ENCODE assay signal across 8 mouse cellular contexts in genomic region chr11:100526052-100526816, GRCm38 (mm10). TPM values are rescaled to one million over a fixed set of nuclear protein-coding genes. Genes with fewer than 3 reads are reported as not detected.
DNase-seq lines count a peak whose midpoint lies in the region; ATAC-seq lines count a peak whose summit lies in the region.

No protein-coding gene starts in this region.

- no peaks in the 10 kb centered on the region for H3K27me3 ChIP-seq in lung, embryonic 15.5 days
- H3K27me3 ChIP-seq in forebrain, embryonic 12.5 days = no peaks in the 10 kb centered on the region
- no peaks in the 10 kb centered on the region for H3K27me3 ChIP-seq in liver, embryonic 12.5 days (replicated peaks)
- H3K27me3 ChIP-seq in stomach, embryonic 14.5 days (ENCODE audit: control insufficient read depth, insufficient read depth, low read length) = no peaks in the 10 kb centered on the region

- peak overlapping the region; percentile 81 for H3K9ac ChIP-seq in lung, embryonic 15.5 days
- peak overlapping the region; percentile 93 for H3K9ac ChIP-seq in forebrain, embryonic 12.5 days
- H3K9ac ChIP-seq in liver, embryonic 12.5 days = peak overlapping the region; percentile 83
- peak overlapping the region; percentile 84 for H3K9ac ChIP-seq in stomach, embryonic 14.5 days (replicated peaks; ENCODE audit: low read depth, low read length)

- WGBS in lung, embryonic 15.5 days = 11% methylated on average over 15 of the region's 15 CpGs
- WGBS in forebrain, embryonic 12.5 days = 4% methylated on average over 15 of the region's 15 CpGs
- 43% methylated on average over 15 of the region's 15 CpGs for WGBS in liver, embryonic 12.5 days (ENCODE audit: insufficient replicate concordance)
- WGBS in stomach, embryonic 14.5 days = 8% methylated on average over 15 of the region's 15 CpGs

- peaks cover 21% of the 10 kb centered on the region for H3K36me3 ChIP-seq in lung, embryonic 15.5 days
- peaks cover 34% of the 10 kb centered on the region for H3K36me3 ChIP-seq in forebrain, embryonic 12.5 days (replicated peaks)
- H3K36me3 ChIP-seq in liver, embryonic 12.5 days = peaks cover 44% of the 10 kb centered on the region
- H3K36me3 ChIP-seq in stomach, embryonic 14.5 days (ENCODE audit: control insufficient read depth, insufficient read depth, low read length) = peaks cover 24% of the 10 kb centered on the region

- H3K4me1 ChIP-seq in lung, embryonic 15.5 days = peaks cover 38% of the 10 kb centered on the region
- peaks cover 36% of the 10 kb centered on the region for H3K4me1 ChIP-seq in forebrain, embryonic 12.5 days
- peaks cover 43% of the 10 kb centered on the region for H3K4me1 ChIP-seq in liver, embryonic 12.5 days
- H3K4me1 ChIP-seq in stomach, embryonic 14.5 days (ENCODE audit: control insufficient read depth, insufficient read depth, low read length) = peaks cover 29% of the 10 kb centered on the region; the same call in 1 of the 2 replicates

- intact Hi-C loops in left cerebral cortex, postnatal 14 days (cut with DNase I) = no loop called here

- ATAC-seq in lung, embryonic 15.5 days (ENCODE audit: borderline replicate concordance, extremely low read depth, low FRiP score, low TSS enrichment) = no peak
- ATAC-seq in forebrain, embryonic 12.5 days (ENCODE audit: low FRiP score) = no peak
- ATAC-seq in liver, embryonic 12.5 days = no peak
- no peak for ATAC-seq in stomach, embryonic 14.5 days (ENCODE audit: insufficient number of reproducible peaks, insufficient read depth, low FRiP score, low read depth)

- H3K27ac ChIP-seq in lung, embryonic 15.5 days = 0 out of 2 replicates have a peak overlapping the region, but pooled peaks have one; percentile 84
- H3K27ac ChIP-seq in forebrain, embryonic 12.5 days = peak overlapping the region; percentile 44; the same call in 1 of the 2 replicates
- no peak overlapping the region for H3K27ac ChIP-seq in liver, embryonic 12.5 days
- 0 out of 2 replicates have a peak overlapping the region, but pooled peaks have one; percentile 18 for H3K27ac ChIP-seq in stomach, embryonic 14.5 days (ENCODE audit: low read length)

- no peak for DNase-seq in lung, postnatal 4 days
- no peak for DNase-seq in thymus, postnatal 25 days
- no peak for DNase-seq in left cerebral cortex, postnatal 14 days (ENCODE audit: low spot score in 2 of 2)
- no peak for DNase-seq in frontal cortex, adult 2 months (ENCODE audit: extremely low spot score in 1 of 2, low spot score in 1 of 2)

- H3K4me2 ChIP-seq in lung, embryonic 15.5 days = peak overlapping the region; percentile 84
- peak overlapping the region; percentile 89 for H3K4me2 ChIP-seq in forebrain, embryonic 12.5 days
- peak overlapping the region; percentile 86 for H3K4me2 ChIP-seq in liver, embryonic 12.5 days
- H3K4me2 ChIP-seq in stomach, embryonic 14.5 days (replicated peaks; ENCODE audit: low read depth, low read length) = peak overlapping the region; percentile 84

- peak overlapping the region; percentile 75 for H3K4me3 ChIP-seq in lung, embryonic 15.5 days
- H3K4me3 ChIP-seq in forebrain, embryonic 12.5 days (replicated peaks) = peak overlapping the region; percentile 83
- H3K4me3 ChIP-seq in liver, embryonic 12.5 days = peak overlapping the region; percentile 84
- H3K4me3 ChIP-seq in stomach, embryonic 14.5 days (ENCODE audit: low read depth, low read length) = peak overlapping the region; percentile 62

- no peaks in the 10 kb centered on the region for H3K9me3 ChIP-seq in lung, embryonic 15.5 days
- no peaks in the 10 kb centered on the region for H3K9me3 ChIP-seq in forebrain, embryonic 12.5 days
- no peaks in the 10 kb centered on the region for H3K9me3 ChIP-seq in liver, embryonic 12.5 days (replicated peaks)
- H3K9me3 ChIP-seq in stomach, embryonic 14.5 days (ENCODE audit: control insufficient read depth, low read depth, low read length) = no peaks in the 10 kb centered on the region

RNA-seq across cellular contexts. Expression of gene Acly, which starts 1.6 kb away (rescaled TPM):
- 151 and 153 TPM in 2 replicates for polyA plus RNA-seq in lung, embryonic 15.5 days (2015; fragmentation: Nextera tagmentation; extraction: Ambion mirVana)
- 320 and 356 TPM in 2 replicates for polyA plus RNA-seq in forebrain, embryonic 12.5 days (2016; fragmentation: Nextera tagmentation; extraction: Ambion mirVana)
- polyA plus RNA-seq in liver, embryonic 12.5 days (2016; fragmentation: Nextera tagmentation; extraction: Ambion mirVana) = 135 and 136 TPM in 2 replicates
- 161 and 175 TPM in 2 replicates for polyA plus RNA-seq in stomach, embryonic 14.5 days (2014; fragmentation: Nextera tagmentation; extraction: Ambion mirVana)
- 100 to 1,000 TPM; 116 to 121 TPM for total RNA-seq in left cerebral cortex, postnatal 14 days (2021)
- polyA plus RNA-seq in frontal cortex, adult 2 months (2012; rRNA removed) = 108 and 113 TPM in 2 replicates

RNA-seq across cellular contexts. Expression of gene Ttc25, which starts 19.2 kb away (rescaled TPM):
- 1.6 and 2.6 TPM in 2 replicates for polyA plus RNA-seq in lung, embryonic 15.5 days (2015; fragmentation: Nextera tagmentation; extraction: Ambion mirVana)
- polyA plus RNA-seq in forebrain, embryonic 12.5 days (2016; fragmentation: Nextera tagmentation; extraction: Ambion mirVana) = 2.1 and 2.6 TPM in 2 replicates
- polyA plus RNA-seq in liver, embryonic 12.5 days (2016; fragmentation: Nextera tagmentation; extraction: Ambion mirVana) = 0.10 and 0.14 TPM in 2 replicates
- 0.35 and 1.1 TPM in 2 replicates for polyA plus RNA-seq in stomach, embryonic 14.5 days (2014; fragmentation: Nextera tagmentation; extraction: Ambion mirVana)
- under 1 TPM; 0.40 to 0.51 TPM for total RNA-seq in left cerebral cortex, postnatal 14 days (2021)
- 1.5 and 2.0 TPM in 2 replicates for polyA plus RNA-seq in frontal cortex, adult 2 months (2012; rRNA removed)

RNA-seq across cellular contexts. Expression of gene Cnp, which starts 48.5 kb away (rescaled TPM):
- polyA plus RNA-seq in lung, embryonic 15.5 days (2015; fragmentation: Nextera tagmentation; extraction: Ambion mirVana) = 28.7 and 32.3 TPM in 2 replicates
- polyA plus RNA-seq in forebrain, embryonic 12.5 days (2016; fragmentation: Nextera tagmentation; extraction: Ambion mirVana) = 19.4 and 23.4 TPM in 2 replicates
- polyA plus RNA-seq in liver, embryonic 12.5 days (2016; fragmentation: Nextera tagmentation; extraction: Ambion mirVana) = 12.9 and 15.1 TPM in 2 replicates
- 35.9 TPM in 2 replicates for polyA plus RNA-seq in stomach, embryonic 14.5 days (2014; fragmentation: Nextera tagmentation; extraction: Ambion mirVana)
- total RNA-seq in left cerebral cortex, postnatal 14 days (2021) = 100 to 1,000 TPM; 158 to 245 TPM
- 227 and 230 TPM in 2 replicates for polyA plus RNA-seq in frontal cortex, adult 2 months (2012; rRNA removed)

RNA-seq across cellular contexts. Expression of gene Klhl11, which starts 53.7 kb away (rescaled TPM):
- 8.6 and 9.3 TPM in 2 replicates for polyA plus RNA-seq in lung, embryonic 15.5 days (2015; fragmentation: Nextera tagmentation; extraction: Ambion mirVana)
- 13.9 and 16.7 TPM in 2 replicates for polyA plus RNA-seq in forebrain, embryonic 12.5 days (2016; fragmentation: Nextera tagmentation; extraction: Ambion mirVana)
- polyA plus RNA-seq in liver, embryonic 12.5 days (2016; fragmentation: Nextera tagmentation; extraction: Ambion mirVana) = 3.6 and 4.8 TPM in 2 replicates
- polyA plus RNA-seq in stomach, embryonic 14.5 days (2014; fragmentation: Nextera tagmentation; extraction: Ambion mirVana) = 11.2 and 12.3 TPM in 2 replicates
- 10 to 100 TPM; 81.8 to 82.1 TPM for total RNA-seq in left cerebral cortex, postnatal 14 days (2021)
- 13.6 and 13.7 TPM in 2 replicates for polyA plus RNA-seq in frontal cortex, adult 2 months (2012; rRNA removed)
